Mouse (Mus musculus): ENCODE measurements around the gene Mrpl50. TPM values are rescaled to one million over a fixed set of nuclear protein-coding genes. Genes with fewer than 3 reads are reported as not detected.
"Not testable (repeated sequence)": the region's sequence is repeated elsewhere in the genome, so short reads cannot be mapped to it uniquely, and the experiment has no call there.

The Mrpl50 gene
- polyA plus RNA-seq, 1 experiment from 2014 or later = 61.3 TPM

- H3K36me3 ChIP-seq = no peaks in the 10 kb centered on the region
Measured at GRCm38 (mm10) chr4:49506386-49506785, 14.5 kb downstream of the Mrpl50 start, which contains the start of gene Baat. Gene Baat, minus strand, starts transcription at chr4:49506557.

GRCm38 (mm10) chr4:49503563-49503962, 17.3 kb downstream of the Mrpl50 start:
- no peaks in the 10 kb centered on the region for H3K36me3 ChIP-seq
- no peaks in the 10 kb centered on the region for H3K27me3 ChIP-seq
- H3K4me3 ChIP-seq = no peak overlapping the region
- H3K4me2 ChIP-seq = no peak overlapping the region
- no peaks in the 10 kb centered on the region for H3K9me3 ChIP-seq (replicated peaks)
- no peak overlapping the region for H3K27ac ChIP-seq
- no peak for ATAC-seq (replicated peaks; ENCODE audit: insufficient number of reproducible peaks, insufficient read depth, low FRiP score, low read depth)
- 76% methylated on average over 1 of the region's 1 CpGs for WGBS
- no peaks in the 10 kb centered on the region for H3K4me1 ChIP-seq (replicated peaks)
- no peak overlapping the region for H3K9ac ChIP-seq

More at GRCm38 (mm10) chr4:49506386-49506785, 14.5 kb downstream of the Mrpl50 start, which contains the start of gene Baat:
- no peaks in the 10 kb centered on the region for H3K27me3 ChIP-seq
- H3K27ac ChIP-seq = no peak within 1 kb of the TSS
- H3K4me3 ChIP-seq = no peak within 1 kb of the TSS
- H3K4me2 ChIP-seq = no peak within 1 kb of the TSS
- H3K4me1 ChIP-seq (replicated peaks) = no peaks in the 10 kb centered on the region
- H3K9ac ChIP-seq = no peak within 1 kb of the TSS
- WGBS = 37% methylated on average over 3 of the region's 3 CpGs
- no peaks in the 10 kb centered on the region for H3K9me3 ChIP-seq (replicated peaks)
- no peak for ATAC-seq (replicated peaks; ENCODE audit: insufficient number of reproducible peaks, insufficient read depth, low FRiP score, low read depth)

- not testable (repeated sequence) for H3K4me2 ChIP-seq; H3K9me3 ChIP-seq (replicated peaks); H3K27me3 ChIP-seq; H3K4me1 ChIP-seq (replicated peaks); H3K36me3 ChIP-seq; H3K9ac ChIP-seq; H3K27ac ChIP-seq; H3K4me3 ChIP-seq; ATAC-seq (replicated peaks; ENCODE audit: insufficient number of reproducible peaks, insufficient read depth, low FRiP score, low read depth)
- WGBS = 72% methylated on average over 3 of the region's 3 CpGs
Measured at GRCm38 (mm10) chr4:49485934-49486650, 34.8 kb downstream of the Mrpl50 start.

- Histone ChIP-seq H3K9ac (no peak overlapping the region), H3K9me3 (replicated peaks) (no peaks in the 10 kb centered on the region), H3K4me2 (no peak overlapping the region), H3K27ac (no peak overlapping the region), H3K4me3 (no peak overlapping the region), H3K36me3 (no peaks in the 10 kb centered on the region), H3K4me1 (replicated peaks) (0 out of 2 replicates have a peak, but pooled peaks cover 1% of the 10 kb centered on the region), H3K27me3 (no peaks in the 10 kb centered on the region)
- no peak for ATAC-seq (replicated peaks; ENCODE audit: insufficient number of reproducible peaks, insufficient read depth, low FRiP score, low read depth)
Measured at GRCm38 (mm10) chr4:49485442-49485841, 35.5 kb downstream of the Mrpl50 start.

- H3K4me2 ChIP-seq = no peak overlapping the region; the same call in 1 of the 2 replicates
- H3K36me3 ChIP-seq = no peaks in the 10 kb centered on the region
- peaks cover 9% of the 10 kb centered on the region; the same call in 1 of the 2 replicates for H3K4me1 ChIP-seq (replicated peaks)
- H3K27me3 ChIP-seq = no peaks in the 10 kb centered on the region
- no peak overlapping the region for H3K27ac ChIP-seq
- no peak overlapping the region for H3K4me3 ChIP-seq
- WGBS = 62% methylated on average over 3 of the region's 3 CpGs
- H3K9ac ChIP-seq = no peak overlapping the region
- H3K9me3 ChIP-seq (replicated peaks) = no peaks in the 10 kb centered on the region
- ATAC-seq (replicated peaks; ENCODE audit: insufficient number of reproducible peaks, insufficient read depth, low FRiP score, low read depth) = no peak
Measured at GRCm38 (mm10) chr4:49480896-49481295, 40.0 kb downstream of the Mrpl50 start.

GRCm38 (mm10) chr4:49480104-49480760, 40.7 kb downstream of the Mrpl50 start:
- Histone ChIP-seq H3K9me3 (replicated peaks) (no peaks in the 10 kb centered on the region), H3K9ac (no peak overlapping the region), H3K4me2 (peak overlapping the region; percentile 43), H3K4me3 (peak overlapping the region; percentile 22), H3K27ac (no peak overlapping the region), H3K36me3 (no peaks in the 10 kb centered on the region), H3K4me1 (replicated peaks) (peaks cover 9% of the 10 kb centered on the region; the same call in 1 of the 2 replicates), H3K27me3 (no peaks in the 10 kb centered on the region)
- no peak for ATAC-seq (replicated peaks; ENCODE audit: insufficient number of reproducible peaks, insufficient read depth, low FRiP score, low read depth)
- 19% methylated on average over 21 of the region's 21 CpGs for WGBS

- H3K27me3 ChIP-seq; H3K4me1 ChIP-seq (replicated peaks); H3K9ac ChIP-seq; H3K9me3 ChIP-seq (replicated peaks); H3K4me3 ChIP-seq; ATAC-seq (replicated peaks; ENCODE audit: insufficient number of reproducible peaks, insufficient read depth, low FRiP score, low read depth); H3K36me3 ChIP-seq; H3K27ac ChIP-seq: not testable (repeated sequence)
- peak overlapping the region; percentile 58; the same call in 1 of the 2 replicates for H3K4me2 ChIP-seq
- 49% methylated on average over 2 of the region's 2 CpGs for WGBS
Measured at GRCm38 (mm10) chr4:49479035-49479434, 41.9 kb downstream of the Mrpl50 start.

GRCm38 (mm10) chr4:49478118-49478877, 42.6 kb downstream of the Mrpl50 start:
- WGBS = 18% methylated on average over 19 of the region's 19 CpGs
- H3K27me3 ChIP-seq = no peaks in the 10 kb centered on the region
- H3K9me3 ChIP-seq (replicated peaks) = no peaks in the 10 kb centered on the region
- no peak for ATAC-seq (replicated peaks; ENCODE audit: insufficient number of reproducible peaks, insufficient read depth, low FRiP score, low read depth)
- H3K36me3 ChIP-seq = no peaks in the 10 kb centered on the region
- peak overlapping the region; percentile 39 for H3K4me3 ChIP-seq
- H3K4me1 ChIP-seq (replicated peaks) = peaks cover 9% of the 10 kb centered on the region; the same call in 1 of the 2 replicates
- H3K9ac ChIP-seq = no peak overlapping the region
- peak overlapping the region; percentile 58 for H3K4me2 ChIP-seq
- H3K27ac ChIP-seq = no peak overlapping the region

GRCm38 (mm10) chr4:49474583-49474982, 46.3 kb downstream of the Mrpl50 start:
- Histone ChIP-seq H3K4me1 (replicated peaks) (peaks cover 7% of the 10 kb centered on the region; the same call in 1 of the 2 replicates), H3K4me3 (no peak overlapping the region), H3K27me3 (no peaks in the 10 kb centered on the region), H3K9ac (no peak overlapping the region), H3K27ac (no peak overlapping the region), H3K9me3 (replicated peaks) (no peaks in the 10 kb centered on the region), H3K4me2 (no peak overlapping the region), H3K36me3 (no peaks in the 10 kb centered on the region)
- ATAC-seq (replicated peaks; ENCODE audit: insufficient number of reproducible peaks, insufficient read depth, low FRiP score, low read depth) = no peak

- no peaks in the 10 kb centered on the region for H3K27me3 ChIP-seq
Measured at GRCm38 (mm10) chr4:49473435-49474100, 47.3 kb downstream of the Mrpl50 start, which contains the start of gene Acnat1. Gene Acnat1, minus strand, starts transcription at chr4:49473912.

More at GRCm38 (mm10) chr4:49473435-49474100, 47.3 kb downstream of the Mrpl50 start, which contains the start of gene Acnat1:
- no peak for ATAC-seq (replicated peaks; ENCODE audit: insufficient number of reproducible peaks, insufficient read depth, low FRiP score, low read depth)
- Histone ChIP-seq H3K4me3 (no peak within 1 kb of the TSS), H3K36me3 (no peaks in the 10 kb centered on the region), H3K9ac (no peak within 1 kb of the TSS), H3K27ac (no peak within 1 kb of the TSS), H3K4me1 (replicated peaks) (peaks cover 6% of the 10 kb centered on the region; the same call in 1 of the 2 replicates), H3K9me3 (replicated peaks) (no peaks in the 10 kb centered on the region), H3K4me2 (no peak within 1 kb of the TSS)
- WGBS = 50% methylated on average over 3 of the region's 3 CpGs

All from heart, embryonic 15.5 days (tissue).